Mouse (Mus musculus): ENCODE measurements around the gene Mien1.

DNA sequence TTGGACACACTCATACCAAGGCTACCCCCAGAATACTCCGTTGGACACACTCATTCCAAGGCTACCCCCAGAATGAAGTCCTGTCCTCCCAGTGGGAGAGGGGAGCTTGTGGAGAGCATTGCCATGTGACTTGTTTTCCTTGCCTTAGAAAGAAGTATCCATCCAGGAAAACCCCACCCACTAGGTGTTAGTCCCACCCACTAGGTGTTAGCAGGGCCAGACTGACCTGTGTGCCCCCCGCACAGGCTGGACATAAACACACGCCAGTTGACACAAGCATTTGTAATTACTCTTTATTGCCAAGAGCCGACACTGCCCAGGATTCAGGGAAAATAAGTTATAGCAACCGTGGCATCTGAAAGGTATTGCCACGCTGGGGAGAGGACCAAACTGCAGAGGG lies 1.4 kb downstream of the Mien1 start:
- TF ChIP-seq CTCF (IDR thresholded peaks at IDR 0.05; ENCODE audit: insufficient read depth, low read depth, low read length) (no peak), POLR2A (IDR thresholded peaks at IDR 0.05; ENCODE audit: insufficient read depth, low read depth, low read length) (no peak)

Data from olfactory bulb, adult 2 months (tissue).